Mouse (Mus musculus): Measurements from ENCODE around the gene Cald1. TPM values are rescaled to one million over a fixed set of nuclear protein-coding genes. Genes with fewer than 3 reads are reported as not detected.
A peak's percentile ranks its signal among the peaks of the same experiment; 100 is the strongest.

The Cald1 gene
- polyA plus RNA-seq, 1 experiment from 2014 or later = 171 TPM

GRCm38 (mm10) chr6:34648017-34648787, 49.9 kb downstream of the Cald1 start:
- Histone ChIP-seq H3K9me3 (ENCODE audit: control insufficient read depth, low read length) (no peaks in the 10 kb centered on the region), H3K27ac (ENCODE audit: low read depth, low read length) (no peak overlapping the region), H3K36me3 (ENCODE audit: control insufficient read depth, insufficient read depth, low read length) (no peaks in the 10 kb centered on the region), H3K27me3 (ENCODE audit: control insufficient read depth, insufficient read depth, low read length) (no peaks in the 10 kb centered on the region), H3K9ac (ENCODE audit: low read depth, low read length) (no peak overlapping the region), H3K4me2 (replicated peaks; ENCODE audit: low read depth, low read length) (no peak overlapping the region), H3K4me1 (replicated peaks; ENCODE audit: control insufficient read depth, insufficient read depth, low read length) (no peaks in the 10 kb centered on the region), H3K4me3 (ENCODE audit: low read depth, low read length) (no peak overlapping the region)
- ATAC-seq (ENCODE audit: low FRiP score) (no peak), DNase-seq (ENCODE audit: low spot score) (peak; percentile 5)
- 68% methylated on average over 5 of the region's 5 CpGs for WGBS

- no peaks in the 10 kb centered on the region for H3K27me3 ChIP-seq (ENCODE audit: control insufficient read depth, insufficient read depth, low read length)
- no peak overlapping the region for H3K9ac ChIP-seq (ENCODE audit: low read depth, low read length)
Observed at GRCm38 (mm10) chr6:34651298-34651697, 53.0 kb downstream of the Cald1 start.

GRCm38 (mm10) chr6:34655719-34656118, 57.4 kb downstream of the Cald1 start:
- 79% methylated on average over 3 of the region's 3 CpGs for WGBS
- no peak for DNase-seq (ENCODE audit: low spot score)
- Histone ChIP-seq H3K9me3 (ENCODE audit: control insufficient read depth, low read length) (no peaks in the 10 kb centered on the region), H3K9ac (ENCODE audit: low read depth, low read length) (no peak overlapping the region), H3K27ac (ENCODE audit: low read depth, low read length) (no peak overlapping the region), H3K27me3 (ENCODE audit: control insufficient read depth, insufficient read depth, low read length) (no peaks in the 10 kb centered on the region), H3K4me1 (replicated peaks; ENCODE audit: control insufficient read depth, insufficient read depth, low read length) (no peaks in the 10 kb centered on the region), H3K4me3 (ENCODE audit: low read depth, low read length) (no peak overlapping the region), H3K36me3 (ENCODE audit: control insufficient read depth, insufficient read depth, low read length) (no peaks in the 10 kb centered on the region), H3K4me2 (replicated peaks; ENCODE audit: low read depth, low read length) (no peak overlapping the region)
- ATAC-seq (ENCODE audit: low FRiP score) = no peak

More at GRCm38 (mm10) chr6:34651298-34651697, 53.0 kb downstream of the Cald1 start:
- H3K9me3 ChIP-seq (ENCODE audit: control insufficient read depth, low read length) = no peaks in the 10 kb centered on the region
- no peak overlapping the region for H3K27ac ChIP-seq (ENCODE audit: low read depth, low read length)
- H3K4me2 ChIP-seq (replicated peaks; ENCODE audit: low read depth, low read length) = no peak overlapping the region
- H3K4me3 ChIP-seq (ENCODE audit: low read depth, low read length) = no peak overlapping the region
- no peaks in the 10 kb centered on the region for H3K4me1 ChIP-seq (replicated peaks; ENCODE audit: control insufficient read depth, insufficient read depth, low read length)
- no peak for DNase-seq (ENCODE audit: low spot score)
- 75% methylated on average over 7 of the region's 7 CpGs for WGBS
- ATAC-seq (ENCODE audit: low FRiP score) = no peak
- H3K36me3 ChIP-seq (ENCODE audit: control insufficient read depth, insufficient read depth, low read length) = no peaks in the 10 kb centered on the region

- 91% methylated on average over 5 of the region's 5 CpGs for WGBS
- Histone ChIP-seq H3K9me3 (ENCODE audit: control insufficient read depth, low read length) (no peaks in the 10 kb centered on the region), H3K27me3 (ENCODE audit: control insufficient read depth, insufficient read depth, low read length) (no peaks in the 10 kb centered on the region), H3K9ac (ENCODE audit: low read depth, low read length) (no peak overlapping the region), H3K27ac (ENCODE audit: low read depth, low read length) (no peak overlapping the region), H3K4me2 (replicated peaks; ENCODE audit: low read depth, low read length) (no peak overlapping the region), H3K4me1 (replicated peaks; ENCODE audit: control insufficient read depth, insufficient read depth, low read length) (no peaks in the 10 kb centered on the region), H3K4me3 (ENCODE audit: low read depth, low read length) (no peak overlapping the region), H3K36me3 (ENCODE audit: control insufficient read depth, insufficient read depth, low read length) (no peaks in the 10 kb centered on the region)
- ATAC-seq (ENCODE audit: low FRiP score) = no peak
- no peak for DNase-seq (ENCODE audit: low spot score)
Observed at GRCm38 (mm10) chr6:34658791-34659190, 60.5 kb downstream of the Cald1 start.

GRCm38 (mm10) chr6:34660724-34661123, 62.4 kb downstream of the Cald1 start:
- H3K4me1 ChIP-seq (replicated peaks; ENCODE audit: control insufficient read depth, insufficient read depth, low read length) = no peaks in the 10 kb centered on the region
- no peaks in the 10 kb centered on the region for H3K27me3 ChIP-seq (ENCODE audit: control insufficient read depth, insufficient read depth, low read length)
- no peaks in the 10 kb centered on the region for H3K9me3 ChIP-seq (ENCODE audit: control insufficient read depth, low read length)
- ATAC-seq (ENCODE audit: low FRiP score) (no peak), DNase-seq (ENCODE audit: low spot score) (no peak)
- H3K9ac ChIP-seq (ENCODE audit: low read depth, low read length) = no peak overlapping the region
- H3K4me3 ChIP-seq (ENCODE audit: low read depth, low read length) = no peak overlapping the region
- WGBS = 61% methylated on average over 8 of the region's 8 CpGs
- H3K27ac ChIP-seq (ENCODE audit: low read depth, low read length) = no peak overlapping the region
- H3K4me2 ChIP-seq (replicated peaks; ENCODE audit: low read depth, low read length) = no peak overlapping the region
- H3K36me3 ChIP-seq (ENCODE audit: control insufficient read depth, insufficient read depth, low read length) = no peaks in the 10 kb centered on the region

- 78% methylated on average over 6 of the region's 6 CpGs for WGBS
- H3K4me2 ChIP-seq (replicated peaks; ENCODE audit: low read depth, low read length) = no peak overlapping the region
- H3K27ac ChIP-seq (ENCODE audit: low read depth, low read length) = no peak overlapping the region
- no peaks in the 10 kb centered on the region for H3K9me3 ChIP-seq (ENCODE audit: control insufficient read depth, low read length)
- DNase-seq (ENCODE audit: low spot score) (no peak), ATAC-seq (ENCODE audit: low FRiP score) (no peak)
- H3K27me3 ChIP-seq (ENCODE audit: control insufficient read depth, insufficient read depth, low read length) = no peaks in the 10 kb centered on the region
- H3K36me3 ChIP-seq (ENCODE audit: control insufficient read depth, insufficient read depth, low read length) = no peaks in the 10 kb centered on the region
- H3K9ac ChIP-seq (ENCODE audit: low read depth, low read length) = no peak overlapping the region
- H3K4me1 ChIP-seq (replicated peaks; ENCODE audit: control insufficient read depth, insufficient read depth, low read length) = no peaks in the 10 kb centered on the region
- no peak overlapping the region for H3K4me3 ChIP-seq (ENCODE audit: low read depth, low read length)
Observed at GRCm38 (mm10) chr6:34662626-34663025, 64.3 kb downstream of the Cald1 start.

GRCm38 (mm10) chr6:34664291-34664690, 66.0 kb downstream of the Cald1 start:
- no peaks in the 10 kb centered on the region for H3K4me1 ChIP-seq (replicated peaks; ENCODE audit: control insufficient read depth, insufficient read depth, low read length)
- no peak overlapping the region for H3K27ac ChIP-seq (ENCODE audit: low read depth, low read length)
- WGBS = 86% methylated on average over 4 of the region's 4 CpGs
- no peaks in the 10 kb centered on the region for H3K36me3 ChIP-seq (ENCODE audit: control insufficient read depth, insufficient read depth, low read length)
- ATAC-seq (ENCODE audit: low FRiP score) (no peak), DNase-seq (ENCODE audit: low spot score) (no peak)
- H3K9ac ChIP-seq (ENCODE audit: low read depth, low read length) = no peak overlapping the region
- H3K4me2 ChIP-seq (replicated peaks; ENCODE audit: low read depth, low read length) = no peak overlapping the region
- H3K9me3 ChIP-seq (ENCODE audit: control insufficient read depth, low read length) = no peaks in the 10 kb centered on the region
- H3K27me3 ChIP-seq (ENCODE audit: control insufficient read depth, insufficient read depth, low read length) = no peaks in the 10 kb centered on the region
- no peak overlapping the region for H3K4me3 ChIP-seq (ENCODE audit: low read depth, low read length)

GRCm38 (mm10) chr6:34664749-34665148, 66.4 kb downstream of the Cald1 start:
- no peak overlapping the region for H3K4me3 ChIP-seq (ENCODE audit: low read depth, low read length)
- DNase-seq (ENCODE audit: low spot score) = no peak
- no peak overlapping the region for H3K4me2 ChIP-seq (replicated peaks; ENCODE audit: low read depth, low read length)
- no peak overlapping the region for H3K9ac ChIP-seq (ENCODE audit: low read depth, low read length)
- H3K27ac ChIP-seq (ENCODE audit: low read depth, low read length) = no peak overlapping the region
- H3K27me3 ChIP-seq (ENCODE audit: control insufficient read depth, insufficient read depth, low read length) = no peaks in the 10 kb centered on the region
- H3K36me3 ChIP-seq (ENCODE audit: control insufficient read depth, insufficient read depth, low read length) = no peaks in the 10 kb centered on the region
- 71% methylated on average over 5 of the region's 5 CpGs for WGBS
- no peaks in the 10 kb centered on the region for H3K4me1 ChIP-seq (replicated peaks; ENCODE audit: control insufficient read depth, insufficient read depth, low read length)
- no peaks in the 10 kb centered on the region for H3K9me3 ChIP-seq (ENCODE audit: control insufficient read depth, low read length)
- ATAC-seq (ENCODE audit: low FRiP score) = no peak

GRCm38 (mm10) chr6:34668739-34669254, 70.5 kb downstream of the Cald1 start:
- no peak overlapping the region for H3K27ac ChIP-seq (ENCODE audit: low read depth, low read length)
- no peaks in the 10 kb centered on the region for H3K4me1 ChIP-seq (replicated peaks; ENCODE audit: control insufficient read depth, insufficient read depth, low read length)
- ATAC-seq (ENCODE audit: low FRiP score) (no peak), DNase-seq (ENCODE audit: low spot score) (no peak)
- H3K9ac ChIP-seq (ENCODE audit: low read depth, low read length) = no peak overlapping the region
- no peak overlapping the region for H3K4me2 ChIP-seq (replicated peaks; ENCODE audit: low read depth, low read length)
- no peaks in the 10 kb centered on the region for H3K9me3 ChIP-seq (ENCODE audit: control insufficient read depth, low read length)
- H3K36me3 ChIP-seq (ENCODE audit: control insufficient read depth, insufficient read depth, low read length) = no peaks in the 10 kb centered on the region
- WGBS = 88% methylated on average over 5 of the region's 5 CpGs
- no peak overlapping the region for H3K4me3 ChIP-seq (ENCODE audit: low read depth, low read length)
- no peaks in the 10 kb centered on the region for H3K27me3 ChIP-seq (ENCODE audit: control insufficient read depth, insufficient read depth, low read length)
